Mouse (Mus musculus): ENCODE data around the gene Habp2. TPM values are rescaled to one million over a fixed set of nuclear protein-coding genes. Genes with fewer than 3 reads are reported as not detected.

The Habp2 gene
- total and polyA plus RNA-seq, 2 experiments from 2014 or later = 0.12 TPM; not detected in 1

DNA sequence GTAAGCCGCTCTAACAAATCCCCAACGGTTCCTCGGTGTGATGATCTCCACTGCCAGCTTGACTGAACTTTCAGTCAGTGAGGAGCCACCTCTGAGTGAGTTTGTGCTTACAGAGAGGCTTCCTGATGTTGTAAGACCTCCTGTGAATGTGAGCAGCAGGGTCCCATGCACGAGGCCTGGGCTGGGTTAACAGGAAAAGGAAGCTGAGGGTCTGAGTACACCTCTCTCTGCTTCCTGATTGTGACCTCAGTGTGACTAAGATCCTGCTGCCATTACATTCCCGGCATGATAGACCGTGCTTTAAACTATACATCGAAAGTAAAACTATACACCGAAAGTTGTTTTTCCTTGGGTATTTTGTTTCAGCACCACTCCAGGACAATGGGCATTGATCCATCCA is 14.9 kb upstream of the Habp2 start:
- H3K27me3 ChIP-seq (ENCODE audit: insufficient read depth, low read length) = no peaks in the 10 kb centered on the region
- H3K36me3 ChIP-seq (ENCODE audit: insufficient read depth, low read length) = no peaks in the 10 kb centered on the region
- no peak for ATAC-seq (ENCODE audit: low FRiP score)
- no peak overlapping the region for H3K4me3 ChIP-seq (ENCODE audit: low read depth, low read length)
- WGBS = 80% methylated on average over 8 of the region's 8 CpGs
- H3K4me2 ChIP-seq (ENCODE audit: low read depth, low read length, poor library complexity, severe bottlenecking) = no peak overlapping the region
- TF ChIP-seq CTCF (IDR thresholded peaks at IDR 0.05) = no peak
- H3K27ac ChIP-seq (ENCODE audit: low read depth, low read length) = no peak overlapping the region
- no peaks in the 10 kb centered on the region for H3K9me3 ChIP-seq (ENCODE audit: low read length)
- no peak for DNase-seq (ENCODE audit: low spot score)
- H3K9ac ChIP-seq (replicated peaks; ENCODE audit: low read length, poor library complexity, severe bottlenecking) = no peak overlapping the region
- no peaks in the 10 kb centered on the region for H3K4me1 ChIP-seq (ENCODE audit: insufficient read depth, low read length)

DNA sequence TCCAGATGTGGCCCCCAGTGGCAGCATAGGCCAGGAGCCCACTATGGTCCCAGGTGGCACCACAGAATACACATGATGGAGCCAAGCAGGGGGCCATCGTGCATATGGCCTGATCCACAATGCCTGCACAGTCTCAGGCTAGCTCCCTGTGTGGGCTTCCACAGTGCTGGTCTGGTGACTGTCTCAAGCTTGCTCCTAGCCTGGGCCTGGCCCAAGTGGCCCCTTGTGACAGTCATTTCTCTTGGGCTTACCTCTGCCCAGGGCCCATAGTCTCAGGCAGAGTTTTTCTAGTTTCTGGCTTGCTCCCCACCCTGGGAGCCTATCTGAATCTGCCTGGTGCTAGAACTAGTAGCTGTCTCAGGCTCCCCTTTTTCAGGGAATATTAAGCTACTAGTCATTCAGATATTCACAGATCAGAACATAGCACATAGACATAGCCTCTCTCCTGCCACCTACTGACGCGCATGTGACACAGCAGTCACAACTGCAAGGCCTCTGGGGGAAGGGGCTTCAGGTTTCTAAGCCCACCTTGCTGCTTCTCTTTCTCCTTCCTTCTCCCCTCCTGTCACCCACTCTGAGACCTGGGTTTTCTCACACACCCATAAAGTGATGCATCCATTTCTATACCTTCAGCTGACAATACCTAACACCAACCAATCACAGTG is 9.7 kb upstream of the Habp2 start:
- H3K4me1 ChIP-seq (ENCODE audit: insufficient read depth, low read length) = no peaks in the 10 kb centered on the region
- no peak overlapping the region for H3K27ac ChIP-seq (ENCODE audit: low read depth, low read length)
- peak; percentile 65 for TF ChIP-seq CTCF (IDR thresholded peaks at IDR 0.05)
- H3K4me2 ChIP-seq (ENCODE audit: low read depth, low read length, poor library complexity, severe bottlenecking) = no peak overlapping the region
- H3K36me3 ChIP-seq (ENCODE audit: insufficient read depth, low read length) = no peaks in the 10 kb centered on the region
- DNase-seq (ENCODE audit: low spot score) (no peak), ATAC-seq (ENCODE audit: low FRiP score) (no peak)
- 59% methylated on average over 3 of the region's 3 CpGs for WGBS
- no peaks in the 10 kb centered on the region for H3K9me3 ChIP-seq (ENCODE audit: low read length)
- no peak overlapping the region for H3K9ac ChIP-seq (replicated peaks; ENCODE audit: low read length, poor library complexity, severe bottlenecking)
- no peak overlapping the region for H3K4me3 ChIP-seq (ENCODE audit: low read depth, low read length)
- no peaks in the 10 kb centered on the region for H3K27me3 ChIP-seq (ENCODE audit: insufficient read depth, low read length)

- Histone ChIP-seq H3K4me3 (ENCODE audit: low read depth, low read length) (no peak overlapping the region), H3K9ac (replicated peaks; ENCODE audit: low read length, poor library complexity, severe bottlenecking) (no peak overlapping the region), H3K27me3 (ENCODE audit: insufficient read depth, low read length) (no peaks in the 10 kb centered on the region), H3K36me3 (ENCODE audit: insufficient read depth, low read length) (no peaks in the 10 kb centered on the region), H3K4me2 (ENCODE audit: low read depth, low read length, poor library complexity, severe bottlenecking) (no peak overlapping the region), H3K9me3 (ENCODE audit: low read length) (no peaks in the 10 kb centered on the region), H3K27ac (ENCODE audit: low read depth, low read length) (no peak overlapping the region), H3K4me1 (ENCODE audit: insufficient read depth, low read length) (no peaks in the 10 kb centered on the region)
- ATAC-seq (ENCODE audit: low FRiP score) (no peak), DNase-seq (ENCODE audit: low spot score) (no peak)
- 85% methylated on average over 4 of the region's 4 CpGs for WGBS
- TF ChIP-seq CTCF (IDR thresholded peaks at IDR 0.05) = no peak
These were observed 9.0 kb upstream of the Habp2 start for GRCm38 (mm10) chr19:56277951-56278350.

- DNase-seq (ENCODE audit: low spot score) (no peak), ATAC-seq (ENCODE audit: low FRiP score) (no peak)
- WGBS = 91% methylated on average over 11 of the region's 11 CpGs
- Histone ChIP-seq H3K4me3 (ENCODE audit: low read depth, low read length) (no peak overlapping the region), H3K9ac (replicated peaks; ENCODE audit: low read length, poor library complexity, severe bottlenecking) (no peak overlapping the region), H3K4me2 (ENCODE audit: low read depth, low read length, poor library complexity, severe bottlenecking) (no peak overlapping the region), H3K27me3 (ENCODE audit: insufficient read depth, low read length) (no peaks in the 10 kb centered on the region), H3K36me3 (ENCODE audit: insufficient read depth, low read length) (no peaks in the 10 kb centered on the region), H3K4me1 (ENCODE audit: insufficient read depth, low read length) (no peaks in the 10 kb centered on the region), H3K9me3 (ENCODE audit: low read length) (no peaks in the 10 kb centered on the region), H3K27ac (ENCODE audit: low read depth, low read length) (no peak overlapping the region)
- no peak for TF ChIP-seq CTCF (IDR thresholded peaks at IDR 0.05)
These were observed 8.6 kb upstream of the Habp2 start for GRCm38 (mm10) chr19:56278366-56278765.

DNA sequence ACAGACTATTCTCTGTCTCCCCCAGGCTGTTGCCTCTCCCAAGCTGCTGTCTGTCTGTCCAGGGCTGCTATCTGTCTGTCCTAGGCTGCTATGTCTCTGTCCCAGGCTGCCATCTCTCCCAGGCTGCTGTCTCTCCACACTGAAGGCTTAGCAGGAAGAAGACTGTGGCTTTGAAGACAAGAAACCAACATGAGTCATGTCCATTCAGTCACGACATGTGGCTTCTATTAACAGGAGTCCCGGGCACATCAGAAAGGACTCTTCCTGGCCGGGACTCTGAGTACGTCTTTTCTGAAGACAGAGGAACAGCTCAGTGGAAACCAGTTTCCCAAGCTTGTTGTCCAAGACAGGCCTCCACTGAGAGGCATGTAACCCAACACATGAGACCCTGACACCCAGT is 1.7 kb upstream of the Habp2 start:
- H3K9me3 ChIP-seq (ENCODE audit: low read length) = no peaks in the 10 kb centered on the region
- DNase-seq (ENCODE audit: low spot score) = no peak
- no peak overlapping the region for H3K4me2 ChIP-seq (ENCODE audit: low read depth, low read length, poor library complexity, severe bottlenecking)
- no peak overlapping the region for H3K4me3 ChIP-seq (ENCODE audit: low read depth, low read length)
- TF ChIP-seq CTCF (IDR thresholded peaks at IDR 0.05) = no peak
- WGBS = 79% methylated on average over 4 of the region's 4 CpGs
- H3K9ac ChIP-seq (replicated peaks; ENCODE audit: low read length, poor library complexity, severe bottlenecking) = no peak overlapping the region
- H3K27ac ChIP-seq (ENCODE audit: low read depth, low read length) = no peak overlapping the region
- no peaks in the 10 kb centered on the region for H3K27me3 ChIP-seq (ENCODE audit: insufficient read depth, low read length)
- no peak for ATAC-seq (ENCODE audit: low FRiP score)
- no peaks in the 10 kb centered on the region for H3K4me1 ChIP-seq (ENCODE audit: insufficient read depth, low read length)
- no peaks in the 10 kb centered on the region for H3K36me3 ChIP-seq (ENCODE audit: insufficient read depth, low read length)

- TF ChIP-seq CTCF (IDR thresholded peaks at IDR 0.05) = no peak
- no peak overlapping the region for H3K4me2 ChIP-seq (ENCODE audit: low read depth, low read length, poor library complexity, severe bottlenecking)
- no peaks in the 10 kb centered on the region for H3K4me1 ChIP-seq (ENCODE audit: insufficient read depth, low read length)
- H3K4me3 ChIP-seq (ENCODE audit: low read depth, low read length) = no peak overlapping the region
- H3K27me3 ChIP-seq (ENCODE audit: insufficient read depth, low read length) = no peaks in the 10 kb centered on the region
- no peak overlapping the region for H3K9ac ChIP-seq (replicated peaks; ENCODE audit: low read length, poor library complexity, severe bottlenecking)
- no peak for DNase-seq (ENCODE audit: low spot score)
- no peaks in the 10 kb centered on the region for H3K36me3 ChIP-seq (ENCODE audit: insufficient read depth, low read length)
- H3K9me3 ChIP-seq (ENCODE audit: low read length) = no peaks in the 10 kb centered on the region
- no peak overlapping the region for H3K27ac ChIP-seq (ENCODE audit: low read depth, low read length)
- ATAC-seq (ENCODE audit: low FRiP score) = no peak
- WGBS = 83% methylated on average over 15 of the region's 15 CpGs
These were observed 837 bp downstream of the Habp2 start for GRCm38 (mm10) chr19:56287580-56288367.
